Mouse (Mus musculus) adrenal gland, adult (tissue): ENCODE measurements around the gene Nr2e3.
A peak's percentile ranks its signal among the peaks of the same experiment; 100 is the strongest.
"Not testable (repeated sequence)": the region's sequence is repeated elsewhere in the genome, so short reads cannot be mapped to it uniquely, and the experiment has no call there.

Experiments
- DNase-seq, 2 experiments: peaks; one replicate each; pipeline ENCODE4 v3.0.0; 2022 to 2023; ENCODE audit warnings: low spot score in 1 of 2; ENCODE audit not compliant: inconsistent age in 2 of 2

The Nr2e3 gene

GRCm38 (mm10) chr9:59960559-59960958 lies at the start of gene Nr2e3:
Gene Nr2e3 (minus strand): TSS chr9:59960659.
- DNase-seq, result no peak

GRCm38 (mm10) chr9:60008936-60009335 lies 48.5 kb upstream of the Nr2e3 start:
- peak; percentile 59 to 80 for DNase-seq

GRCm38 (mm10) chr9:60002323-60002722 lies 41.9 kb upstream of the Nr2e3 start:
- DNase-seq, result no peak

GRCm38 (mm10) chr9:60001444-60001843 lies 41.0 kb upstream of the Nr2e3 start:
- no peak for DNase-seq

GRCm38 (mm10) chr9:59997725-59998124 lies 37.3 kb upstream of the Nr2e3 start:
- no peak for DNase-seq

- DNase-seq, result no peak
These were observed 30.9 kb upstream of the Nr2e3 start for GRCm38 (mm10) chr9:59991407-59991806.

GRCm38 (mm10) chr9:59989864-59990263 lies 29.4 kb upstream of the Nr2e3 start:
- DNase-seq, result peak; percentile 58 to 89

- DNase-seq, result no peak
These were observed 25.6 kb upstream of the Nr2e3 start for GRCm38 (mm10) chr9:59985900-59986572.

GRCm38 (mm10) chr9:59981116-59981515 lies 20.7 kb upstream of the Nr2e3 start:
- peak; percentile 57 to 82 for DNase-seq

GRCm38 (mm10) chr9:59971263-59971662 lies 10.8 kb upstream of the Nr2e3 start:
- peak in 1 of 2 experiments; percentile 55 for DNase-seq

GRCm38 (mm10) chr9:59969383-59969782 lies 8.9 kb upstream of the Nr2e3 start:
- peak; percentile 53 to 84 for DNase-seq

GRCm38 (mm10) chr9:59965046-59965445 lies 4.6 kb upstream of the Nr2e3 start:
- peak in 1 of 2 experiments; percentile 75 for DNase-seq

GRCm38 (mm10) chr9:59964367-59964766 lies 3.9 kb upstream of the Nr2e3 start:
- peak in 1 of 2 experiments; percentile 33 for DNase-seq

GRCm38 (mm10) chr9:59961201-59961955 lies 919 bp upstream of the Nr2e3 start:
- no peak for DNase-seq

- DNase-seq, result peak; percentile 90 to 96
These were observed 1.2 kb downstream of the Nr2e3 start for GRCm38 (mm10) chr9:59959276-59959675.

- DNase-seq, result not testable (repeated sequence)
These were observed 2.3 kb downstream of the Nr2e3 start for GRCm38 (mm10) chr9:59958115-59958514.

GRCm38 (mm10) chr9:59956496-59956895 lies 4.0 kb downstream of the Nr2e3 start:
- no peak for DNase-seq

GRCm38 (mm10) chr9:59955692-59956091 lies 4.8 kb downstream of the Nr2e3 start:
- no peak for DNase-seq

GRCm38 (mm10) chr9:59955199-59955598 lies 5.3 kb downstream of the Nr2e3 start:
- no peak for DNase-seq

GRCm38 (mm10) chr9:59953556-59953955 lies 6.9 kb downstream of the Nr2e3 start:
- peak in 1 of 2 experiments; percentile 64 for DNase-seq

GRCm38 (mm10) chr9:59952515-59953070 lies 7.9 kb downstream of the Nr2e3 start:
- DNase-seq, result peak; percentile 86 to 91

GRCm38 (mm10) chr9:59951943-59952342 lies 8.5 kb downstream of the Nr2e3 start:
- DNase-seq, result no peak
